Mouse (Mus musculus): Measurements from ENCODE around the gene Ctc1.

DNA sequence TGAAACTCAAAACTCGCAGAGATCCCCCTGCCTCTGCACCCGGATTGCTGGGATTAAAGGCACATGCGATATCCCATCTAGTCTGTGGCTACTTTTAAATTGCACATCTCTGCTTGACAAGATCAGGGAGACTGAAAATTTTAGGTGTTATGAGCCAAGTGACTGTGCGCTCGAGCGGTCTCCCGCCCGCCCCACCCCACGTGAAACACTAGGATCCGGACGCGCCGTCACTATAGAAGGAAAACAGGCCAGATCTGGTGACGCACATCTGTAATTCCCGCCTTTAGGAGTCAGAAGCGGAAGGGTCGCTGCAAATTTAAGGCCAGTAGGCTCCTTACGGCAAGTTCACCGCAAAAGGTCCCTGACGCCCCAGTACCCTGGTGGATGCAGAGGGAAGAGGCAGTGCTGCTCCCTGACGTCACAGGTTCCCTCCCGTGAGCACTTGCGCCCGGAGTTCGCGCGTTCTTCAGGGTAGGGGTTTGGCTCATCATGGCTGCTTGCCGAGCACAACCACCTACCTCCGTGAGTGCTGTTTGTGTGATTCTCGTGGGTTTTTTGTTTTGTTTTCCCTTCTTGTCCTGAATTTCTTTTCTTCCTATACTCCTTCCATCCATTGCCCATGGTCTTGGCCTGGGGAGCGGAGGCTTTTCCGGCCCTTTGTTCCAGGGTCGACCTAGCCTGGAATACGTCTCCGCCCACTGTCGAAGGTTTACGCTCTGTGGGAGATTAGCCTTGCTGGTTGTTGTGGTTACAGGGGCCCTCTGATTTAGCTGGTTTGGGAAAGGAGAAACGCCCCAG lies at the start of gene Ctc1:
- TF ChIP-seq POLR2A (IDR thresholded peaks at IDR 0.05; ENCODE audit: low read depth, low read length) (peak; percentile 84), CTCF (IDR thresholded peaks at IDR 0.05; ENCODE audit: borderline replicate concordance, insufficient read depth, low read length) (peak; percentile 23; the same call in 1 of the 2 replicates)
